Mouse (Mus musculus) intestine, postnatal 0 days (tissue): ENCODE measurements around the gene Arhgdia. TPM values are rescaled to one million over a fixed set of nuclear protein-coding genes. Genes with fewer than 3 reads are reported as not detected.

ENCODE experiments used
- ATAC-seq: fragments of 200-750 bp; cut with Nextera tagmentation; 2 replicates; pipeline ENCODE4 v1.8.0; 2017; ENCODE audit warnings: mild to moderate bottlenecking, moderate TSS enrichment, moderate library complexity
- H3K27ac ChIP-seq: fragments of 300-500 bp; sonication (generic); 2 replicates; pipeline ENCODE4 v1.5.1; 2014; ENCODE audit warnings: mild to moderate bottlenecking, low read depth, low read length, moderate library complexity
- H3K27me3 ChIP-seq: fragments of 300-500 bp; sonication (generic); replicated peaks from 2 replicates; pipeline ENCODE4 v1.6.1; 2014; ENCODE audit warnings: low read length, mixed read lengths; ENCODE audit not compliant: control insufficient read depth, insufficient read depth
- H3K36me3 ChIP-seq: fragments of 300-500 bp; sonication (generic); 2 replicates; pipeline ENCODE4 v1.6.1; 2014; ENCODE audit warnings: mild to moderate bottlenecking, moderate library complexity; ENCODE audit not compliant: control insufficient read depth, insufficient read depth
- H3K4me1 ChIP-seq: fragments of 300-500 bp; sonication (generic); replicated peaks from 2 replicates; pipeline ENCODE4 v1.6.1; 2014; ENCODE audit warnings: antibody characterized with exemption, low read length, mixed read lengths; ENCODE audit not compliant: control insufficient read depth, insufficient read depth
- H3K4me2 ChIP-seq: fragments of 300-500 bp; sonication (generic); replicated peaks from 2 replicates; pipeline ENCODE4 v1.6.1; 2014; ENCODE audit warnings: low read depth, mild to moderate bottlenecking, moderate library complexity
- H3K4me3 ChIP-seq: fragments of 300-500 bp; sonication (generic); 2 replicates; pipeline ENCODE4 v1.5.1; 2014; ENCODE audit warnings: low read depth, low read length
- H3K9ac ChIP-seq: fragments of 300-500 bp; sonication (generic); 2 replicates; pipeline ENCODE4 v1.6.1; 2014; ENCODE audit warnings: mild to moderate bottlenecking, low read depth, low read length
- H3K9me3 ChIP-seq: fragments of 300-500 bp; sonication (generic); 2 replicates; pipeline ENCODE4 v1.6.1; 2016; ENCODE audit warnings: mixed run types; ENCODE audit not compliant: control insufficient read depth
- CTCF ChIP-seq: sonication (generic); IDR thresholded peaks from 2 replicates; pipeline ENCODE4 v1.5.1; 2016; ENCODE audit warnings: low read depth, mild to moderate bottlenecking, control low read depth, antibody characterized with exemption, moderate library complexity
- WGBS: fragments of 180-500 bp; shearing (Covaris S2); extraction: QIAGEN DNeasy Blood & Tissue Kit; methylation state at CpG from one replicate; pipeline ENCODE4 v1.1.7; 2014; 5-methylcytosine and 5-hydroxymethylcytosine counted together
- polyA plus RNA-seq: library from polyadenylated mRNA; unstranded; fragments of >200 nt; fragmentation: Nextera tagmentation; extraction: Ambion mirVana; gene quantifications from 2 replicates; pipeline ENCODE4 v1.2.1, GENCODE M21; 2015

The Arhgdia gene
- polyA plus RNA-seq, 1 experiment from 2014 or later = 493 TPM

GRCm38 (mm10) chr11:120578024-120578693 lies 3.3 kb downstream of the Arhgdia start:
- Histone ChIP-seq H3K27ac (peak overlapping the region; percentile 99), H3K4me3 (no peak overlapping the region), H3K4me1 (peaks cover 22% of the 10 kb centered on the region; the same call in 1 of the 2 replicates), H3K27me3 (no peaks in the 10 kb centered on the region), H3K9me3 (no peaks in the 10 kb centered on the region), H3K4me2 (0 out of 2 replicates have a peak overlapping the region, but pooled peaks have one; percentile 47), H3K36me3 (peaks cover 27% of the 10 kb centered on the region), H3K9ac (0 out of 2 replicates have a peak overlapping the region, but pooled peaks have one; percentile 28)
- no peak for ATAC-seq
- no peak for TF ChIP-seq CTCF
- WGBS = 73% methylated on average over 10 of the region's 10 CpGs

GRCm38 (mm10) chr11:120577211-120578023 lies 4.0 kb downstream of the Arhgdia start:
- no peak for ATAC-seq
- Histone ChIP-seq H3K27ac (peak overlapping the region; percentile 99), H3K36me3 (peaks cover 27% of the 10 kb centered on the region), H3K9me3 (no peaks in the 10 kb centered on the region), H3K4me3 (no peak overlapping the region), H3K4me2 (peak overlapping the region; percentile 47), H3K27me3 (no peaks in the 10 kb centered on the region), H3K4me1 (peaks cover 19% of the 10 kb centered on the region; the same call in 1 of the 2 replicates), H3K9ac (peak overlapping the region; percentile 28; the same call in 1 of the 2 replicates)
- TF ChIP-seq CTCF = peak; percentile 74
- WGBS = 76% methylated on average over 7 of the region's 7 CpGs

GRCm38 (mm10) chr11:120576365-120576981 lies 5.0 kb downstream of the Arhgdia start:
- H3K27ac ChIP-seq = peak overlapping the region; percentile 99
- H3K4me1 ChIP-seq = peaks cover 11% of the 10 kb centered on the region; the same call in 1 of the 2 replicates
- WGBS = 64% methylated on average over 3 of the region's 3 CpGs
- H3K4me2 ChIP-seq = peak overlapping the region; percentile 47; the same call in 1 of the 2 replicates
- H3K9ac ChIP-seq = peak overlapping the region; percentile 40
- ATAC-seq = peak; percentile 32
- no peaks in the 10 kb centered on the region for H3K9me3 ChIP-seq
- no peaks in the 10 kb centered on the region for H3K27me3 ChIP-seq
- no peak overlapping the region for H3K4me3 ChIP-seq
- TF ChIP-seq CTCF = no peak
- peaks cover 28% of the 10 kb centered on the region for H3K36me3 ChIP-seq

- peak overlapping the region; percentile 7; the same call in 1 of the 2 replicates for H3K4me2 ChIP-seq
- no peaks in the 10 kb centered on the region for H3K9me3 ChIP-seq
- no peak for TF ChIP-seq CTCF
- H3K36me3 ChIP-seq = peaks cover 33% of the 10 kb centered on the region
- H3K9ac ChIP-seq = peak overlapping the region; percentile 40
- no peak overlapping the region for H3K4me3 ChIP-seq
- ATAC-seq = no peak
- peaks cover 14% of the 10 kb centered on the region; the same call in 1 of the 2 replicates for H3K4me1 ChIP-seq
- no peaks in the 10 kb centered on the region for H3K27me3 ChIP-seq
- peak overlapping the region; percentile 99 for H3K27ac ChIP-seq
Measured at GRCm38 (mm10) chr11:120575940-120576339, 5.5 kb downstream of the Arhgdia start.

GRCm38 (mm10) chr11:120575046-120575445 lies 6.4 kb downstream of the Arhgdia start:
- peak overlapping the region; percentile 80; the same call in 1 of the 2 replicates for H3K4me2 ChIP-seq
- WGBS = 74% methylated on average over 2 of the region's 2 CpGs
- H3K27ac ChIP-seq = peak overlapping the region; percentile 57
- peaks cover 39% of the 10 kb centered on the region for H3K36me3 ChIP-seq
- no peak for ATAC-seq
- no peak for TF ChIP-seq CTCF
- no peak overlapping the region for H3K4me3 ChIP-seq
- no peaks in the 10 kb centered on the region for H3K9me3 ChIP-seq
- no peaks in the 10 kb centered on the region for H3K27me3 ChIP-seq
- H3K9ac ChIP-seq = no peak overlapping the region
- H3K4me1 ChIP-seq = peaks cover 14% of the 10 kb centered on the region; the same call in 1 of the 2 replicates

- TF ChIP-seq CTCF = no peak
- Histone ChIP-seq H3K4me3 (peak overlapping the region; percentile 92), H3K36me3 (peaks cover 39% of the 10 kb centered on the region), H3K27ac (peak overlapping the region; percentile 97), H3K4me2 (peak overlapping the region; percentile 80), H3K4me1 (peaks cover 11% of the 10 kb centered on the region; the same call in 1 of the 2 replicates), H3K9ac (peak overlapping the region; percentile 81; the same call in 1 of the 2 replicates), H3K27me3 (no peaks in the 10 kb centered on the region), H3K9me3 (no peaks in the 10 kb centered on the region)
- ATAC-seq = no peak
- 32% methylated on average over 5 of the region's 5 CpGs for WGBS
Measured at GRCm38 (mm10) chr11:120574278-120574600, 7.2 kb downstream of the Arhgdia start.
